Mouse (Mus musculus): ENCODE data around the gene Vps26b. TPM values are rescaled to one million over a fixed set of nuclear protein-coding genes. Genes with fewer than 3 reads are reported as not detected.
A peak's percentile ranks its signal among the peaks of the same experiment; 100 is the strongest.

Vps26b gene
- 34.0 and 34.1 TPM in 2 replicates for polyA plus RNA-seq (2015; fragmentation: Nextera tagmentation; extraction: Ambion mirVana)

GRCm38 (mm10) chr9:27029828-27030762, at the start of gene Vps26b, which contains the start of gene Ncapd3:
Gene Vps26b (minus strand): TSS chr9:27030065.
Gene Ncapd3 (plus strand): TSS chr9:27030175.
- peak within 1 kb of the TSS; percentile 91 for H3K4me2 ChIP-seq
- peaks cover 4% of the 10 kb centered on the region; the same call in 1 of the 2 replicates for H3K36me3 ChIP-seq
- peak within 1 kb of the TSS; percentile 98 for H3K4me3 ChIP-seq (replicated peaks)
- under 1% methylated on average over 74 of the region's 80 CpGs for WGBS
- ATAC-seq (replicated peaks; ENCODE audit: low FRiP score) = peak; percentile 96
- peaks cover 48% of the 10 kb centered on the region for H3K4me1 ChIP-seq
- no peaks in the 10 kb centered on the region for H3K27me3 ChIP-seq
- peak within 1 kb of the TSS; percentile 94 for H3K9ac ChIP-seq
- H3K9me3 ChIP-seq (replicated peaks) = no peaks in the 10 kb centered on the region
- H3K27ac ChIP-seq = peak within 1 kb of the TSS; percentile 94

GRCm38 (mm10) chr9:27075812-27076211, 45.9 kb upstream of the Vps26b start:
- Histone ChIP-seq H3K27me3 (no peaks in the 10 kb centered on the region), H3K4me1 (no peaks in the 10 kb centered on the region), H3K9ac (no peak overlapping the region), H3K36me3 (peaks cover 85% of the 10 kb centered on the region), H3K4me2 (no peak overlapping the region), H3K4me3 (replicated peaks) (no peak overlapping the region), H3K27ac (no peak overlapping the region), H3K9me3 (replicated peaks) (no peaks in the 10 kb centered on the region)
- ATAC-seq (replicated peaks; ENCODE audit: low FRiP score) = no peak

- no peaks in the 10 kb centered on the region for H3K27me3 ChIP-seq
- H3K36me3 ChIP-seq = peaks cover 86% of the 10 kb centered on the region
- H3K4me2 ChIP-seq = no peak overlapping the region
- H3K9ac ChIP-seq = no peak overlapping the region
- ATAC-seq (replicated peaks; ENCODE audit: low FRiP score) = no peak
- H3K9me3 ChIP-seq (replicated peaks) = no peaks in the 10 kb centered on the region
- no peak overlapping the region for H3K4me3 ChIP-seq (replicated peaks)
- no peak overlapping the region for H3K27ac ChIP-seq
- WGBS = 79% methylated on average over 1 of the region's 1 CpGs
- no peaks in the 10 kb centered on the region for H3K4me1 ChIP-seq
These were observed 44.8 kb upstream of the Vps26b start for GRCm38 (mm10) chr9:27074677-27075076.

- ATAC-seq (replicated peaks; ENCODE audit: low FRiP score) = no peak
- Histone ChIP-seq H3K9ac (no peak overlapping the region), H3K4me2 (no peak overlapping the region), H3K9me3 (replicated peaks) (no peaks in the 10 kb centered on the region), H3K4me1 (no peaks in the 10 kb centered on the region), H3K27ac (no peak overlapping the region), H3K27me3 (no peaks in the 10 kb centered on the region), H3K4me3 (replicated peaks) (no peak overlapping the region), H3K36me3 (peaks cover 92% of the 10 kb centered on the region)
- WGBS = 89% methylated on average over 4 of the region's 4 CpGs
These were observed 41.0 kb upstream of the Vps26b start for GRCm38 (mm10) chr9:27070895-27071294.

- H3K4me3 ChIP-seq (replicated peaks) = no peak overlapping the region
- WGBS = 87% methylated on average over 5 of the region's 5 CpGs
- H3K4me1 ChIP-seq = no peaks in the 10 kb centered on the region
These were observed 28.5 kb upstream of the Vps26b start for GRCm38 (mm10) chr9:27058341-27058740.

GRCm38 (mm10) chr9:27049492-27049891, 19.6 kb upstream of the Vps26b start:
- no peaks in the 10 kb centered on the region for H3K4me1 ChIP-seq
- H3K4me2 ChIP-seq = no peak overlapping the region
- H3K4me3 ChIP-seq (replicated peaks) = no peak overlapping the region
- no peak overlapping the region for H3K9ac ChIP-seq
- ATAC-seq (replicated peaks; ENCODE audit: low FRiP score) = no peak
- H3K9me3 ChIP-seq (replicated peaks) = no peaks in the 10 kb centered on the region
- no peak overlapping the region for H3K27ac ChIP-seq
- H3K27me3 ChIP-seq = no peaks in the 10 kb centered on the region
- peaks cover 90% of the 10 kb centered on the region for H3K36me3 ChIP-seq
- WGBS = 87% methylated on average over 2 of the region's 2 CpGs

More at GRCm38 (mm10) chr9:27058341-27058740, 28.5 kb upstream of the Vps26b start:
- H3K36me3 ChIP-seq = peaks cover 90% of the 10 kb centered on the region
- no peaks in the 10 kb centered on the region for H3K9me3 ChIP-seq (replicated peaks)
- no peak overlapping the region for H3K27ac ChIP-seq
- no peak overlapping the region for H3K9ac ChIP-seq
- no peaks in the 10 kb centered on the region for H3K27me3 ChIP-seq
- ATAC-seq (replicated peaks; ENCODE audit: low FRiP score) = no peak
- no peak overlapping the region for H3K4me2 ChIP-seq

- H3K9me3 ChIP-seq (replicated peaks) = no peaks in the 10 kb centered on the region
- WGBS = 89% methylated on average over 5 of the region's 5 CpGs
- H3K36me3 ChIP-seq = peaks cover 95% of the 10 kb centered on the region
- H3K4me3 ChIP-seq (replicated peaks) = no peak overlapping the region
- H3K9ac ChIP-seq = no peak overlapping the region
- H3K27ac ChIP-seq = no peak overlapping the region
- H3K4me2 ChIP-seq = no peak overlapping the region
- H3K4me1 ChIP-seq = no peaks in the 10 kb centered on the region
- ATAC-seq (replicated peaks; ENCODE audit: low FRiP score) = no peak
- no peaks in the 10 kb centered on the region for H3K27me3 ChIP-seq
These were observed 14.0 kb upstream of the Vps26b start for GRCm38 (mm10) chr9:27043892-27044291.

GRCm38 (mm10) chr9:27030763-27031100, 867 bp upstream of the Vps26b start:
- no peaks in the 10 kb centered on the region for H3K27me3 ChIP-seq
- no peaks in the 10 kb centered on the region for H3K9me3 ChIP-seq (replicated peaks)
- peak overlapping the region; percentile 94 for H3K27ac ChIP-seq
- H3K9ac ChIP-seq = peak overlapping the region; percentile 77
- peak overlapping the region; percentile 91 for H3K4me2 ChIP-seq
- H3K4me1 ChIP-seq = peaks cover 48% of the 10 kb centered on the region
- WGBS = under 1% methylated on average over 17 of the region's 17 CpGs
- H3K36me3 ChIP-seq = peaks cover 5% of the 10 kb centered on the region; the same call in 1 of the 2 replicates
- ATAC-seq (replicated peaks; ENCODE audit: low FRiP score) = peak; percentile 38
- H3K4me3 ChIP-seq (replicated peaks) = peak overlapping the region; percentile 98

- Histone ChIP-seq H3K4me3 (replicated peaks) (peak overlapping the region; percentile 98), H3K9me3 (replicated peaks) (no peaks in the 10 kb centered on the region), H3K36me3 (peaks cover 4% of the 10 kb centered on the region; the same call in 1 of the 2 replicates), H3K9ac (peak overlapping the region; percentile 94), H3K27ac (peak overlapping the region; percentile 94), H3K27me3 (no peaks in the 10 kb centered on the region), H3K4me2 (peak overlapping the region; percentile 91), H3K4me1 (peaks cover 48% of the 10 kb centered on the region)
- ATAC-seq (replicated peaks; ENCODE audit: low FRiP score) = peak; percentile 23
- WGBS = under 1% methylated on average over 52 of the region's 52 CpGs
These were observed 640 bp downstream of the Vps26b start for GRCm38 (mm10) chr9:27029022-27029827.

GRCm38 (mm10) chr9:27026708-27027107, 3.2 kb downstream of the Vps26b start:
- peak overlapping the region; percentile 91; the same call in 1 of the 2 replicates for H3K4me2 ChIP-seq
- peaks cover 18% of the 10 kb centered on the region for H3K36me3 ChIP-seq
- H3K27ac ChIP-seq = no peak overlapping the region
- H3K9ac ChIP-seq = no peak overlapping the region
- WGBS = 85% methylated on average over 1 of the region's 1 CpGs
- peaks cover 39% of the 10 kb centered on the region for H3K4me1 ChIP-seq
- ATAC-seq (replicated peaks; ENCODE audit: low FRiP score) = no peak
- no peaks in the 10 kb centered on the region for H3K9me3 ChIP-seq (replicated peaks)
- no peaks in the 10 kb centered on the region for H3K27me3 ChIP-seq
- no peak overlapping the region for H3K4me3 ChIP-seq (replicated peaks)

- no peak for ATAC-seq (replicated peaks; ENCODE audit: low FRiP score)
These were observed 6.2 kb downstream of the Vps26b start for GRCm38 (mm10) chr9:27023681-27024080.

GRCm38 (mm10) chr9:27018961-27019360, 10.9 kb downstream of the Vps26b start:
- no peaks in the 10 kb centered on the region for H3K9me3 ChIP-seq (replicated peaks)
- no peak overlapping the region for H3K9ac ChIP-seq
- H3K27ac ChIP-seq = no peak overlapping the region
- no peak for ATAC-seq (replicated peaks; ENCODE audit: low FRiP score)
- no peaks in the 10 kb centered on the region for H3K4me1 ChIP-seq
- H3K27me3 ChIP-seq = no peaks in the 10 kb centered on the region
- H3K4me2 ChIP-seq = no peak overlapping the region
- peaks cover 72% of the 10 kb centered on the region for H3K36me3 ChIP-seq
- no peak overlapping the region for H3K4me3 ChIP-seq (replicated peaks)
- WGBS = 95% methylated on average over 10 of the region's 10 CpGs

More at GRCm38 (mm10) chr9:27023681-27024080, 6.2 kb downstream of the Vps26b start:
- no peak overlapping the region for H3K27ac ChIP-seq
- H3K27me3 ChIP-seq = no peaks in the 10 kb centered on the region
- no peak overlapping the region for H3K9ac ChIP-seq
- 87% methylated on average over 4 of the region's 4 CpGs for WGBS
- no peak overlapping the region for H3K4me3 ChIP-seq (replicated peaks)
- peaks cover 25% of the 10 kb centered on the region for H3K4me1 ChIP-seq
- no peak overlapping the region for H3K4me2 ChIP-seq
- H3K36me3 ChIP-seq = peaks cover 30% of the 10 kb centered on the region
- no peaks in the 10 kb centered on the region for H3K9me3 ChIP-seq (replicated peaks)

Data from kidney, embryonic 15.5 days (tissue).